Mouse (Mus musculus) ovary, adult 18-20 months (tissue): ENCODE results near the gene Inpp5f.
"Not testable (repeated sequence)": the region's sequence is repeated elsewhere in the genome, so short reads cannot be mapped to it uniquely, and the experiment has no call there.

Experiments used
- DNase-seq: peaks from one replicate; pipeline ENCODE4 v3.0.0; 2022; ENCODE audit warnings: low spot score, mixed read lengths

Inpp5f gene

GRCm38 (mm10) chr7:128592936-128593241, 18.2 kb upstream of the Inpp5f start:
- DNase-seq: no peak

- DNase-seq: no peak
These were observed 14.9 kb upstream of the Inpp5f start for GRCm38 (mm10) chr7:128596274-128596673.

GRCm38 (mm10) chr7:128599072-128599471, 12.1 kb upstream of the Inpp5f start:
- DNase-seq: no peak

- DNase-seq: no peak
These were observed 9.3 kb upstream of the Inpp5f start for GRCm38 (mm10) chr7:128601826-128602225.

- DNase-seq: not testable (repeated sequence)
These were observed 1.2 kb upstream of the Inpp5f start for GRCm38 (mm10) chr7:128609936-128610335.

GRCm38 (mm10) chr7:128610490-128610889, 638 bp upstream of the Inpp5f start:
- no peak for DNase-seq

- DNase-seq: no peak
These were observed 777 bp downstream of the Inpp5f start for GRCm38 (mm10) chr7:128611799-128612411.

- no peak for DNase-seq
These were observed 1.5 kb downstream of the Inpp5f start for GRCm38 (mm10) chr7:128612521-128613181.

GRCm38 (mm10) chr7:128613578-128613977, 2.5 kb downstream of the Inpp5f start:
- DNase-seq: no peak

- no peak for DNase-seq
These were observed 6.5 kb downstream of the Inpp5f start for GRCm38 (mm10) chr7:128617587-128617986.

GRCm38 (mm10) chr7:128620178-128620577, 9.1 kb downstream of the Inpp5f start:
- DNase-seq: no peak

- peak; percentile 33 for DNase-seq
These were observed 11.3 kb downstream of the Inpp5f start for GRCm38 (mm10) chr7:128622266-128622961.

- DNase-seq: no peak
These were observed 11.9 kb downstream of the Inpp5f start for GRCm38 (mm10) chr7:128622994-128623393.

GRCm38 (mm10) chr7:128625382-128625781, 14.3 kb downstream of the Inpp5f start:
- no peak for DNase-seq

- DNase-seq: no peak
These were observed 15.5 kb downstream of the Inpp5f start for GRCm38 (mm10) chr7:128626601-128627000.

- no peak for DNase-seq
These were observed 16.1 kb downstream of the Inpp5f start for GRCm38 (mm10) chr7:128627251-128627650.

GRCm38 (mm10) chr7:128627723-128628122, 16.6 kb downstream of the Inpp5f start:
- no peak for DNase-seq

GRCm38 (mm10) chr7:128633156-128633555, 22.0 kb downstream of the Inpp5f start:
- DNase-seq: no peak

GRCm38 (mm10) chr7:128639925-128640485, 28.9 kb downstream of the Inpp5f start:
- no peak for DNase-seq

GRCm38 (mm10) chr7:128641571-128641970, 30.4 kb downstream of the Inpp5f start:
- no peak for DNase-seq

GRCm38 (mm10) chr7:128642386-128642785, 31.3 kb downstream of the Inpp5f start:
- DNase-seq: no peak

- DNase-seq: no peak
These were observed 45.8 kb downstream of the Inpp5f start for GRCm38 (mm10) chr7:128656970-128657369.

GRCm38 (mm10) chr7:128663906-128664305, 52.8 kb downstream of the Inpp5f start:
- DNase-seq: no peak
